Mouse (Mus musculus) adrenal gland, postnatal 10 days (tissue): Measurements from ENCODE around the gene Zfp536. TPM values are rescaled to one million over a fixed set of nuclear protein-coding genes. Genes with fewer than 3 reads are reported as not detected.

Experiments
- DNase-seq: peaks from one replicate; pipeline ENCODE4 v3.0.0; 2021; ENCODE audit warnings: mixed read lengths
- total RNA-seq, 2 experiments: library from RNA; stranded (reverse); gene quantifications; 2 replicates each; pipeline ENCODE4 v1.2.3; 2021

Zfp536 gene
- total RNA-seq, 2 experiments from 2014 or later, result 3.3 to 6.4 TPM

DNA sequence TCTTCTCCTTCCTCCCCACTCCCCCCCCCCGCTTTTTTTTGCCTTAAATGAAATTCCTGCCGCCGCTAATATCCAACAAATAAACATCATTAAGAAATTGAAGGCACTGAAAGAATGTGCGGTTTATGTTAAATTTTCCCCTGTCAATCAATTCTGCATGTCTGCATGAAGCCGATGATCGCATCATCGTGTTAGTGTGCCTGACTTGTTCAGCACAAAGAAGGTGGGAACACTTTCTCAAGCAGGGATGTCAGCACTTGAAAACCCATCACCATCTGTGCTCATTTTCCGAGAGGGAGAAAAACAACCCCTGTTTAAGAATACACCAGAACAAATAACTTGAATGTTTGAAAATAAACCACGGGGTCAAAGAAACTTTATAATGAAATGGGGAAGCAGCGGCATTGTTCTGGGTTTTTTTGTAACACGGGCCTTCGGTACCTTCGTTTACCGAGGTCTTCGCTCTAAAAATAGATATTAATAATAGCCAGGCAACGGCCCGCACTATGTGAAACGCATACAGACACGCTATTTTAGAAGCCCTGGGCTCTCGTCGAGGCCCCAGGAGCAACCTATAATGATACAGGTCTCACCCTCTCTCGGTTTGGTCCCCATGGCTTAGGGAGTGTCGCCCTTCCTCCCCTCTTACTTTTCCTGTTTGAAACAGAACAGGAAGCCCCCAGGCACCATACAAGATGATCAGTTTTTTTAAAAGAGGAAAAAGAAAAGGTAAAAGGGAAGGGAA, 83.7 kb downstream of the Zfp536 start:
- no peak for DNase-seq

DNA sequence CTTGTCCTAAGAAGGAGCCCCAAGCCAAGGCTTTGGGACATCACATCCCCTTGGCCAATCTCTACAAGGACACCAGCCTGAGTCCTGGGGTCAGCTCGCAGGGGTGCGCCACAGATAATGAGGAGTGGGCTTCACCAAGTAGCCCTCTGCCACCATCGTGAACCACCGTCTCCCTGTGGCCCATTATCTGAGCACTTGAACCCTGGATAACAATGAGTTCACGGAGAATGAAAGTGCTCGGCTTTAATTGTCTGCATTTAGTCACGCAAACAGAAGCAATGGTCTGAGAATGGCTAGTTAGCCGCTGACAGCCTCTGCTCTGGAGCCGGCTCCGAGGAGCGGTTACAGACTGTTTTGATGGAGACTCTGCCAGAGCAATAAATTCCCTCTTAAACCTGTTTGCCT, 84.3 kb downstream of the Zfp536 start:
- DNase-seq, result no peak

DNA sequence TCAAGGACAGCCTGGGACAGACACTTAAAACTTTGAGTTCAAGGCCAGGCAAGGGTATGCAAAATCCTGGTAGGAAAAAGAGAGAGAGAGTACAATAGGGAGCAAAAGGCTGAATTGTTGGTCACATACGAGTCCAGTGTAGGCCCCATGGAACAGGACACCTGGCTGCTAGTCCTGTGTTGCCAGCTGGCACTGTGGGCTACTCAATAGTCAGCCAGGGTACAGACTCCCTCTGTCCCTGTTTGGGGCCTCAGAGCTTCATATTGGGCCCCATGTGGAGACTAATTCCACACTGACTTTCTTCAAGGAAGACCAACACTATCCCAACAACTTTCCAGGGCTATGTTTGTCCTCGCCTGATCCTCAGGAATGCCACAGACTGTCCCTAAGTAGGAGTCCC, 87.1 kb downstream of the Zfp536 start:
- DNase-seq, result no peak

DNA sequence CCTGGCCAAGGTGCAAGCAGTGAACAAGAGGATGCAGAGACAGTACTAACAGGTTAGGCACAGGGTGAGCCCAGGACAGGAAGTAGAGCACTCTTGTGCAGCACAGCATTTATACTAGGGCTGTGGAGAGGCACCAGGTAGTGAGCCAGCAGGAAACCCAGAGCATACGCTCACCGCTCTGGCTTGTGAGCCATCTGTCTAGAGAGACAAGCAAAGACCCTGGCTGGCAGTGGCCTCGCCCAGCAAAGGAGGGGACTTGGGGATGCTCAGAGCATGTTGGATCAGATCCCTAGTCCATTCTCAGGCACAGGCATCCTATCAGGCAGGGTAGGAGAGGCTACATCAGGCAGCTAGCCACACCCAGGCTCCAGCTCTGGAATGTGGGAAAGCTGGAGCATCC, 88.2 kb downstream of the Zfp536 start:
- no peak for DNase-seq

DNA sequence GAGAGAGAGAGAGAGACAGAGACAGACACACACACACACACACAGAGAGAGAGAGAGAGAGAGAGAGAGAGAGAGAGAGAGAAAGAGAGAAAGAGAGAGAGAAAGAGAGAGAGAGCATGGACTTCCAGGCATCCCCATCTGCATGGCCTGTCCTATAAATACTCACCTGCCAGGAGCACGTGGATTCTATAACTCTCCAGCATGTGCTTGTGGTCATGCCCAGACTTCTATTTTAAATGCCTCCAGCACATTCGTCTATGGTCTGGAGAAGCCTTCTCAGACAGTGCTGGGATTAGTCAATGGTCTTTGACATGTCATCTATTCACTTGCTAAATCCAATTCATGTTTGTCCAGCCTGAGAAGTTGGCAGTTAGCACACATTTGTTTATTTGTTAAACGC, 92.1 kb downstream of the Zfp536 start:
- DNase-seq, result no peak

DNA sequence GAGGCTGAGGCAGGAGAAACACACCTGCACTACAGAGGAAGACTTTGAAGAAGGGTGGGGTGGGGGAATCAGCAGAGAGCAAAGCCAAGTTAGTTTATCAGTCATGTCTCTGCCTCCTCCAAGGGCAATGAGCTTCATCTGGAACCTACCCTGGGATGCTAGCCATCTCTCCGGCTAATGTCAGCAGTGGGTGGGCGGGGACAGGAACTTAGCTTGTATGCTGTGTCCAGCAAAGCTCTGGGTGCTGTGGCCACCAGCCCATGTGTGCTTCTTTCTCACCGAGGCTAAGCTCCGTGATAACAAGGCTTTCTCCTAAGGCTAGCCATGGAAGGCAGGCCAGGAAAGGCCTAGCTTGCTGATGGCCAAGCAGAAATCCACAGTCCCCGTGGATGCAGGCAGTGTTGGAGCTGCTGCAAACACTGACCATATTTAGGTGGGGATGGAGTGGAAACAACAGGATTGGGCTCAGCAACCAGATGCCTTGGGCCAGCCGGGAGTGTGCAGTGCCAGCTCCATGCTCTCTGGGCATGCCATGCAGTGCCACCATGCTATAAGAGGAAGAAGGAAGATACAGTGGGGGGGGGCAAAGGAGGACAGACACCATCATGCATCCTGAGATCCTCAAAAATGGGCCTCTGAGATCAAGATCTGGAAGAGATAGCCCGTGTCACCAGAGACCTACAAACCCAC, 109.6 kb downstream of the Zfp536 start:
- DNase-seq, result no peak

DNA sequence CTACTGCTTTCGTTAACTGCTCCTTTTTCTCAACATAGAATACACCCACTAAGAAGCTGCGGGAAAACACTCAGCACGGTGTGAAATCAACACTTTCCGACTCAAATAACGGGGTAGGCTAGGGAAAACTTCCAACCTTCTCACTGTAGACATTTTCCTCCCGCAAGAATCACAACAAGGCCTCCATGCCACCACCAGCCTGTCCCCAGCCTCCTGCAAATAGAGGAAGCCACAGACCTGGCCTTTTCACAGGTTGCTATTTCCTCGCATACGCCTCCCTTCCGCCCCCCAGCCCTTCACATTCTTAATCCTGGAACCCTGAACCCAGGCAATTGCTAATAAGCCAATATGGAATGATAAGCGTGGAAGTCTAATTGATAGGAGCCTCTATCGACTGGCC, 124.8 kb downstream of the Zfp536 start:
- peak; percentile 5 for DNase-seq

DNA sequence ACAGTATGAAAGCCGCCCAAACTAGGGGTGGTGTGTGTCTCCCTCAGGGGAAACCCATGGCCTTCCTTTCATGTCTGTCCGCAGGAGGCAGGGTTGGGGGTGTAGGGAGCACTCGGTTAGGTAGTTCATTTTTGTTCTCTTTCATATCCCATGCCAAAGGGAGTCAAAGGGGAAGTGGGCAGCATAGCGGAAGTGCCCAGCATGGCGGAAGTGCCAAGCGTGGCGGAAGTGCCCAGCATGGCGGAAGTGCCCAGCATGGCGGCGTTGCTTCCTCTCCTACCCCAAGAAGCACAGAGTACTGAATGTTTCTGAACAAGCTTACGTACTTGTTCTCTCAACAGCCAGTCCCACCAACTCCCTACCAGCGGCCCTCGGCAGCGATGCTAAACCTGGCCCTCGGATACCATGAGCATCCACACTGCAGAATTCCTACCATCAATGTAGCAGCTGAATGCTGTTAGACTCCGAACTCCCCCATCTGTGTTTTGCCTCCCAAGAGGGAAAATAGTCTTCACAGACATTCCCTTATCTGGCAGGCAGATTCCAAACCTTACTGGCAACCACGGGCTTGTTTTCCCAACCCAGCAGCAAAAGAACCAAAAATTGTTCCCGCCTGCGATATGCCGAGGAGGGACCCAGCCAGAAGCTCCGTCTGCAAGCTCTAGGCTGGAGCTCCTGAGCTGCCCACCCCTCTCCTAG, 125.4 kb downstream of the Zfp536 start:
- no peak for DNase-seq

DNA sequence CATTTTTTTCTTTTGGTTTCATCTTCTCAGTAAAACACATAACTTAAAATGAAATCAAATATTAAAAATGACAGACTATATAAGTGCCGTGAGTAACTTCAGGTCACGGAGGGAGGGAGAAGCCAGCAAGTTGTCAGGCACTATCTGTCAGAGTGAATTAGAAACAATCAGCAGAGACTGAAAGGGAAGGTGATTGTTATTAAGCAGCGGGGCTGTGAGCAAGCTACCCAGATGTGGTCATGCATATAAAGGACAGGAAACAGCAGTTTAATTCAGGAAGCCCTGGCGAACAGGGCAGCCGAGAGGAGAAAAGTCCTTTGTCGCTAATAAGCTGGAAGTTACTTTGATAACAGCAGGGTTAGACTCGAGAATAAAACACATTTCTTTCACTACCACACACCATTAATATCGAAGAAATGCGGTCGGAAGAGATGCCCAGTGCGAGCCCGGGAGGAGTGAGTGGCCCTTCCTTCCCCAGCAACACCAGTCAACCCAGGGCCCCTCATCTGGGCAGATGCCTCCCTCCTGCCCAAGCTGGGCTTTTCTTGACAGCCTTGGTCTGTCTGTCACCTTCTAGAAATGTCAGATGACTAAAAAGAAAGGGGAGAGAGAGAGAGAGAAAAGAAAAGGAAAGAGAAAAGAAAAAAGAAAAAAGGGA, 133.6 kb downstream of the Zfp536 start:
- no peak for DNase-seq

DNA sequence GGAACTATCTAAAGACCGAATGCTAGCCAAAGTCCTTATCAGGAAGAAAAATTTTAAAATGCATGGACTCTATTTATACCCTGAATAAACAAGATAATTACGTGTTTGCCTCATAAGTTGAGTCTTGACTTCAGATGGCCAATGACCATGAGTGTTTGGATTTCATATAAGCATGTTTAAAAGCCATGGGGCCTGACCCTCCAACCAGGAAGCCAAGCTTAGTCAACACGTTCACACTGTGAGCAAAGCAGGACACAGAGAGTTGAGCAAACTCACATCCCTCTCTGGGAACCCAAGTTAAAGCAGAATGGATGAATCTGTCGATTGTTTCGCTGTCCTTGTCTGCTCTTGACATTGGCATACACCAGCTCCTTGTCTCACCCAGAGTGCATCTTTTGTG, 138.6 kb downstream of the Zfp536 start:
- DNase-seq, result no peak

DNA sequence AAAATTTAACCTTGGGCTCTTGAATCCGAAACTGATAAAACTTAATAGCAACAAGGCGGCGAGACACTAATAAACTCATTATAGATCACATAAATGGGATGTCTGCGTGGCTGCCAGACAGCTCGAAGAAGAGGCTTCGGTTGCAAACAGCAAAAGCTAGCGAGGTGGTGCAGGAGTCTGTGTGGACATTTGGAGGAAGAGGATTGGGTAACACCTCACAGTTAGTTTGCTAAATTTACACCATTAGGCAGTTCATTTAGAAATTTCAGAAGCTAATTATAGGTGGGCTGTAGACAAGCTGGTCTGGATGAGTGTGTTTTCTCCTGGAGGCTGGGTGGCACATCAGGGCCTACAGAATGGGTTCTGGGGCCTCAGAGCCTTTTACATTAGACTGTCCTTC, 143.0 kb downstream of the Zfp536 start:
- DNase-seq, result no peak

DNA sequence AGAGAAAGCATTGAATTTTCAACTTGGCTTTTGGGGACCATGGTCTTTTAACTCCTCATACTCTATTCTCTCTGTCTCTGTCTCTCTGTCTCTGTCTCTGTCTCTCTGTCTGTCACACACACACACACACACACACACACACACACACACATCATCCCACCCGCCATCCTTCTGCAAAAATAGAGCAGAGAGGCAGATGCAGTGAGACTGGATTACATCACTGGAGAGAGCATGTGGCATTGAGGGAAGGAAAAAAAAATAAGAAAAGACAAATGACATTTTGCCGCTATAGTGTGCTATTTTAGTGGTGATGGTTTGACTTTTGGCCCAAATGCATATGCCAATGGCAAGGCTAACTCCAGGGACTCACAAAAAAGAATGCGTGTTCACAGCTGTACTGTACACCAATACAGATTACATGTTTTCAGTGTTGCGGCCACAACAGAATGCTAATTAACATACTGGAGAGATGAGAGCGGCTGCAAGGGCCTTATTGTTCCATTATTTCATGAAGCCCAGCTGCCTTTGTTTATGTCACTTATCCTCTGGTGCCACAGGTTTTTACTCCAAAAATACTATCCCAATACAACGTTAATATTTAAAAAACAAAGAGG, 145.4 kb downstream of the Zfp536 start:
- DNase-seq, result no peak

DNA sequence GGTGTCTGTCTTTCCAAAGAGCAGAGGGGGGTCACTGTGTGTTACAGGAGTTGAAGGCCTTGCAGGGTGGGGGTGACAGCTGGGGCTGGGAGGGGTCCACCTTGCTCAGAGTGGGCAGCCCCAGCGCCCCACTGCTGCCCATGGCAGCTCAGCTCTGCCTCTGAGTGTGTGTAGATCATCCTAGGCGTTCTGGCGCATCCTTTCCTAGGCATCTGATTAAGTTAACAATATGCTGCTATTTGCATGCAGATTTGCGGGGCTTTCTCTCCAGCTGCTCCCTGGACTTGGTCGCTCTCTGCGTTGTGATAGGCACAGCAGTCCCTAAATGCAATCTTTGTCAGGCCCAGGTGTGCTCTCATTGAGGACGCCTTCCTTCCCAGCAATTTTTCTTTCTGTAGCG, 147.7 kb downstream of the Zfp536 start:
- DNase-seq, result no peak

DNA sequence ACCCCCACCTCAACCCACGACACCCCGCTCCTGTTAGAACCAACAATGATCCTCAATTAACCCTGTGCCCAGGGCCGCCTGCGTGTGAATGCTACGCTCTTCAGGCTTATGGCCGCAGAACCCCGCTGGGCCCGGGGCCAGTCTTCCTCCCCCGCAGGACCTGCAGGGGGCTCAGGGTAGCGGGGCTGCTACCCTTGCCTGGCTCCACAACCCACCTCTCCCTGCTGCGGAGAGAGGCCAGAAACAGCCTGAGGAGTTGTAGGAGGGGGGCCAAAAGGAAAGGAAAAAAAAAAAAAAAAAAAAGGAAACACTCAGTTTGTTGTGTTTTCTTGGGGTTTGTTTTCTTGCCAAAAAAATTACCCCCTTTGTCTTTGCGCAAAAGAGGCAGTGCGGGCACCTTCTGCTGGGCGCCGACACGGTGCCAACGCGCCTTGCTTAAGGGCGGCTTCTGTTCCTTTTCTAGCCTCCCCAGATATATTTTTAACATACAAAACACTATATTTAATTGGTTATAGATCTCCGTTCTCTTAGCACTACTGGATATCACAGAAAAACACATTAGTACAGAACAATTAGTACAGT, 148.6 kb downstream of the Zfp536 start:
- peak; percentile 15 for DNase-seq

DNA sequence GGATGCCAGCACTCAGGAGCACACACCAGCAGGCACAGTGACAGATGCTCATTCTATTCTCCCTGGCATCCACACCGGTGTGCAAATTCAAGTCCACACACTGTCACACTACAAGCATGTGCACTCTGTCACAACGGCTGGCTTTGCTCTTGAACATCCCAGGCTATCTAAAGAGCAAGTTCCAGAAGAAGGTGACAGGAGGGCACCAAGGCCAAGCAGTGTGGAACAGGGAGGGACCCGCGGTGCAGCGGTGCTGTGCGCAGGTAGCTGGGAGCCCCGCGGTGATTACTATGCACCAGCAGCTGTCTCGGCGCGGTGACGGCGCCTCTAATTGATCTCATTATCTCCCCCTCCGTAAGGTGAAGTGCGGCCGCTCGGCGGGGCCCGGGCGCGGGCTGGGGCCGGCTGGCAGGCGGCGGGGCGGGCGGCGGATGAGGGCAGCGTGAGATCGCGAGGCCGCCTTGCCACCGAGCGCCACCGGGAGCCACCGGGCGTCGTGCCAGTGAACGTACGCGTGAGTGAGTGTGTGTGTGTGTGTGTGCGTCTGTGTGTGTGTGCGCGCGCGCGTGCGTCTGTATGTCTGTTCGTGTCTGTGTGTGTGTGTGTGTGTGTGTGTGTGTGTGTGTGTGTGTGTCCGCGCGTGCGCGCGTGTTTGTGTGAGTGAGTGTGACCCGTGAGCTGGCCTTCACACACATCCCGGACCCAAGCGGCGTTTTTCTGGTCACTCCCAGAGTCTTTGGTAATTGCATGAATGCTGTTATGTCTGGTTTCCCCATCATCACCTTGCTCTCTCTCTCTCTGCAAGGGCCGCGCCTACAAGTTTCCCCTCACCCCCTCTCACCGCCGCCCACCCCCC, 149.3 kb downstream of the Zfp536 start:
- peak; percentile 84 for DNase-seq

DNA sequence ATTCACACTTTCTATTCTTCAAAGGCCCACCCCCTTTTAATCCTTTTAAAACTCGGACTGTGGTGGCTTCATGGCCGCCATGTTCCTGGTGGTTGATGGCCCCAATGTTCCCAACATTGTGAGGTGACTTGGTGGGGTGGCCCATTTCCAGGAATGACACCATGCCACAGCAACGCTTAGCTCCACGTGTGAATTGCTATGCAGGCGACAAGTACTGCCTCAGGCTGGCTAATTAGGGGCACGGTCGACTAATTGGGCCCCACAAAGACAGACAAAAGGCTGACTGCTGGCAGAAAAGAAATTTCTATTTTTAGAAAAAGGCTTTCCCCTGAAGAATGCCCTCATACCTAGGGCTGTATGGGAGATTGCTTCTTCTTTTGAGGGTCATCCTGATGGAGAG, 154.2 kb downstream of the Zfp536 start:
- no peak for DNase-seq

DNA sequence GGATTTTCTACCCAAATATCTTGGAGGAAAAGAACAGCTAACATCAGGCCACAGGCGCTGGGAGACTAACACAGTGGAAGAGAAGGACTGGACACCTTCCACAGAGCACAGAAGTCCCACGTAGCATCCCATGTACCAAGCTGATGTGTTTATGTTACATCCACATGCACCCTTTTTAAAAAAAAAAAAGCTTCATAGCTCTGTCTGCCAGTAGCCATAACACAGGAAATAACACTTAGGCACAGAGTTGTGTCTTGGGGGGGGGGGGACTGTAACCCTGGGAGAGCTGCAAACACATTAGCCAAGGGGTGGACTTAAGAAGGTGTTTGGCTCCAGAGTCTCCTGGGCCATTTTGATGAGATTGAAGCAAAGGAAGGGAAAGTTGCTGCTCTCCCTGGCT, 155.6 kb downstream of the Zfp536 start:
- no peak for DNase-seq

DNA sequence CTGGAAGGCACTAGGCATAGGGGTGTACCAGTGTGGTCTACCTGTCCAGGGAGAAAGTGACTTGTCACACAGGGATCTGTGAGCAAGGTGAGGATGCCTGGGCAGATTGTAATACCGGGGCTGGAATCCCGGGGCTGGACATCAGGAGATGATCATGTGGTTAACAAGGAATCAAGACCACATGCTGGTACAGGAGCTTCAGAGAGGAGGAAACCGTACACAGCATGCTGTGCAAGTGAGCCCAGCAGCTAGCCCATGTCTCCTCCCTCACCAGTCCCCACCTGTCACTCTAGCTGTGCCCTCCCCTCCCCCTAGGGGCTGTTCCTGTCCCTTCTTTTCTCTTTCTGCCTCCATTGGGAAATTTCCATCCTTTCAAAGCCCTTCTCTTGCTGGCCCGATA, 157.5 kb downstream of the Zfp536 start:
- no peak for DNase-seq

DNA sequence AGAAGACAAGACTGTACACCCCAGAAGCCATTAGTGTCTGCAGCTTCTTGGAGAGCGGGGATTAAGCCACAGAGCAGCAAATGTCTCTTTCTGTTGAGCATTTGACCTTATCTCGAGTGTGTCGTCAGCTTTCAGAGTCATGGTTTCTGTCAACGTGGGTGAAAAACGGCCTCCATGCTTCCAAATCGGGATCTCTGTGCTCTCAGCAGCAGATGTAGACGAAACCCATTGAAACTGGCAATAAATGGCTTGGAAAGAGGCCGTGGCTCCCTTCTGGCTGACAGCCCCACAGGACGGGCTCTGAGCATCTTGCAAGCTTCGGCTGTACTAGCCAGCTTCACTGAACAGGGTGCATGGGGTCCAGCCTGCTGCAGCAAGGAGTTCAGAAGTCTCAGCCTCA, 159.1 kb downstream of the Zfp536 start:
- peak; percentile 13 for DNase-seq

DNA sequence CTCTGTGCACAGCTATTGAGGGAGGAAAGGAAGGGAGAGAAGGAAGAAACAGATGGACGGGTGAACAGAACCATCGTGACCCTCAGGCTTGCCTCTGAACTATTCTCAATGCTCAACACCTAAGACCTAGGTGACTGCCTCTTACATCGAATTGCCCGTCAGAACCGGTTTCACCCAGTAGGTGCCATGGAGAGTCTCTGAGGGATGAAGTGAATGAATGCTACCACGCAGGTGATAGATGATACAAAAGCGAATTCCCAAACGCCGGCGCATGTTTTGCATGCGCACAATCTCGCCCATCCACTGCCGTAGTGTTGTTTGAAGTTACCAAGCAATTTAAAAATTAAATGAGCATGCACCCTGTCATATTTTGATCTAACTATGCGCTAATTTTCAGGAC, 164.9 kb downstream of the Zfp536 start:
- DNase-seq, result no peak

DNA sequence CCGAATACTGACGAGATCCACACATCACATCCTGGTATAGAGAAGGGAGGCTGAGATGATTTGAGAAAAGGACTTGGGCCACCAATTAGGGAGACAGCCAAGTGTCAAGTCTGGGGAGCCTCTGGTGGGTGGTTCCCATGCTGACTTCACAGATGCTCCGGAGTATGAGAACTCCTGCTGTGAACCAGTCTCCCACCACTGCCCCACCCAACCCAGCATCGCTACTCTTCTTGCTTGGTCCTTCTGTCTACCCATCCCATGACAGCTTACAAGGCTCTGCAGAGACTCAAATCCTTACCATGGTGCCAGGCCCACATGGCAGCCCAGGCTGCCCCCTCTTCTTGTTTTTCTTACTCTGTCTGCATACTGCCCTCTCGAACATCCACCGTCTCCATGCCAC, 165.5 kb downstream of the Zfp536 start:
- DNase-seq, result no peak
